Mouse (Mus musculus): ENCODE results near the gene Lfng.

Gene Lfng

DNA sequence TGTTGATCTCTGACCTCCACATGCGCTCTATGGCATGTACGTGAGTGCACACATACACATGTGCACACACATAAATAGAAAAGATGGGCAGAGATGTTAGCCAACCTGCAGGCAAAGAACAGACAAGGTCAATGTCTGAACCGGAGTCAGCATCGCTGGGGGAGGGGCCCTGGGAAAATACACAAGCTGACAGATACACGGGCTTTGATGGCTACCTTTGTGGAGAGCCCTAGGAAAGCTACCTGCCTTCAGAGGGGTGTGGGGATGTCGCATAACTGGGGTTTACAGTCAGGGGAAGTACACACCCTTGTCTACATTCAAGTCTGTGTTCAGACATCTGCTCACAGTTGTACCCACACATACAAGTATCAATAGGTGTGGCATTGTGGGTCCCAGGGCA is 31.4 kb downstream of the Lfng start:
- in situ Hi-C loops (cut with MboI, MseI) = no loop called here

DNA sequence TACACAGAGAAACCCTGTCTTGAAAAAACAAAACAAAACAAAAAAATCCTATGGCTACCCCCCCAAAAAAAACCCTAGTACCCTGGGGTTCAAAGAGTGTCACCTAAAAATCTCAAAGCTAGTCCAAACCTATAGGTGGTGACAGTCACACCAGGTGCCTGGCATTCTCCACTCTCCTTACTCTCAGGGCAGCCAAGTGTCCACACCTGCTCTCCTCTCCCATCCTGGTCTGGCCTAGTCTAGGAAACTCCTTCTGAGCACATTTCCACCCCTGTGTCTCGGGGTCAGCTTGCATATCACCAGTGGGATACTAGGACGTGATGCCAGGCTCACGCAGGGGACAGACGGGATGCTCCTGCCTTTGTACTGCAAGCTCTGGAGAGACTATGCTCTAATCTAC is 32.2 kb downstream of the Lfng start:
- in situ Hi-C loops (cut with MboI, MseI) = no loop called here

DNA sequence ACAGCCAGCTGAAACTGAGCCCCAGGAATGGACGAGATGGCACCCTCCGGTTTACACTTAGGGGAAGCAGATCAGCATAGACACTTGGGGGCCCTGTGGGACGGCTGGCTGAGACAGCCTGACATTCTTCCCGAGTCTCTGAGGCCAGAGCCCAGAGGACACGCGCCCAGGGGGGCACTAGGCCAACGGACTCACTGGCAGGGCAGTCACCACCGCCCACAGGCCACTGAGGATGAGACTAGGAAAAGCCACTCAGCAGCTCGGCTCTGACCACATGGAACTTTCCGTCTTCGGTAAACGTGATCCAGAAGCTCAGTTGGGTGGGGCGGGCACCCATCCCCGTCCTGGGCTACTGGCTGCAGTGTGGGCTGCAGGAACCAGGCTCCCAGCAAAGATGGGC is 32.8 kb downstream of the Lfng start:
- in situ Hi-C loops (cut with MboI, MseI) = no loop called here

DNA sequence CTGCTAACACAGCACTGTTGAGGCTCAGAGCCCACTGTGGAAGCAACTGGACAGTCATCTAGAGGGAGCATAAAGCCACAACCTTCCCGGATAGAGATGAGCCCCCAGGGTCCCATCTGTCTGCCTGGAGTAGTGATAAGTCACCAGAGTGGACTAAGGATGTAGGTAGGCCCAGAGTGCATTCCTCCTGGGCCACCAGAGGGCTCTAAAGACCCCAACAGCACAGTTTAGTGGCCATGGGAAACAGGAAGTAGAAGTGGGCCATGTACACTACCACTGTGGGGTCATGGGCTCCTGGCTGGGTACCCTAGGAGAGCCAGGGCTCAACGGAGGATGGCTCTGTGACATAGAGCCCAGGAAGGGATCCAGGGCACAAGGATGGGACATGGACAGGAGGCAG is 33.7 kb downstream of the Lfng start:
- in situ Hi-C loops (cut with MboI, MseI) = no loop called here

DNA sequence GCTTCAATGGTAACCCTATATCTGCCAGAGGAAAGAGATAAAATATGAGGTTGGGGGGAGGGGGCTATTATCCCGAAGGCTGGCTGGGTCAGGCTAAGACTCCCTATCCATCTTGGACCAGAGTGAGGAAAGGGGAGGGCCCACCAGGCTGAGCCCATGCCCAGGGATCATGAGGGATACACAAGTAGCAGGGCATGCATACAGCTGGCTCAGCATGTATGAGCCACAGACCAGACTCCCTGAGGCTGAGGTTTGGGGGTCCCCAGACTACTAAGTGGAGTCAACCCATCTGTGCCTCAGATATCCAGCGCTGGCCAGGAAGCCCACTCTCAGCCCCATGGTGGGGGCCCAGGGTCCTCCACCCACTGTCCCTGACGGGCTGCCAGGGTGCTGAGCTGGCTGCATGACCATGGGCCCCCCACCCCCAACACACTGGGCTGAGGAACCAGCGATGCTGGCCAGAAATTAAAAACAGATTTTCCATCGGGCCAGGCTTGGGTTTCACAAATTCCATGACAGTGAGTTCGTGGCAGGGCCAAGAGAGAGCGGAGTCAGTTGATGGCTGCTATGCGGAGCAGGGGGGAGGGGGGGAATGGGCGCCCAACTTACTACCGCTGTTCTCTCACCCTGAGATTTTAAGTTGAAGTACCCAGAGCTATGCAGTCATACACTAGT is 34.3 kb downstream of the Lfng start:
- in situ Hi-C loops (cut with MboI, MseI) = no loop called here

DNA sequence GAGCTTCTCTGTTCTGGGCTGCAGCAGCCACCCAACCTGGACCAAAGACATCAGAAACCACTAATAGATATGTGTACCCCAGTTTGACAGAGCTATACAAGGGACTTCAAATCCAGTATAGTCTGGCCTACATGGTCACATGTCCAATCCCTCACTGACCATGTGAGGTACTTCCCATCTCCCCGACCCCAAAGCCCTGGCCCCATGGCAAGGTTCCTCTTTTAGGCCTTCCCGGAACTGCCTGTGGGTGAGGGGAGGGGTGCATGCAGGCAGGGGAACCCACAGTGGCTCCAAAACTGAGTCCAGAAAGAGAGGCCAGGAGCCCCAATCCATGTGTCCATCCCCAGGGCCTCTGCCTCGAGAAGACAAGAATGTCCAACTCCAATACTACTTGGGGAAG is 35.0 kb downstream of the Lfng start:
- in situ Hi-C loops (cut with MboI, MseI) = no loop called here

DNA sequence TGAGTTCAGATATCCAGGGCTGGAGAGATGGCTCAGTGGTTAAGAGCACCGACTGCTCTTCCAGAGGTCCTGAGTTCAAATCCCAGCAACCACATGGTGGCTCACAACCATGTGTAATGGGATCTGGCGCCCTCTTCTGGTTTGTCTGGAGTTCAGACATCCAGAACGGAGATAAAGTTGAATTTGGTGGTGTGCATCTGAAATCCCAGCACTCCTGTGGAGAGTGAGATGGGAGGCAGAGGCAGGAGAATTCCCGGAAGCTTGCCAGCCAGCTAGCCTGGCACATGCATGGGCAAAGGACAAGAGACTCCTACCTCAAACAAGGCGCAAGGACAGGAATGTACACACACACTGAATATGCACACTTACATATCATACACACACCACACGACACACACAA is 37.1 kb downstream of the Lfng start:
- in situ Hi-C loops (cut with MboI, MseI) = no loop called here

DNA sequence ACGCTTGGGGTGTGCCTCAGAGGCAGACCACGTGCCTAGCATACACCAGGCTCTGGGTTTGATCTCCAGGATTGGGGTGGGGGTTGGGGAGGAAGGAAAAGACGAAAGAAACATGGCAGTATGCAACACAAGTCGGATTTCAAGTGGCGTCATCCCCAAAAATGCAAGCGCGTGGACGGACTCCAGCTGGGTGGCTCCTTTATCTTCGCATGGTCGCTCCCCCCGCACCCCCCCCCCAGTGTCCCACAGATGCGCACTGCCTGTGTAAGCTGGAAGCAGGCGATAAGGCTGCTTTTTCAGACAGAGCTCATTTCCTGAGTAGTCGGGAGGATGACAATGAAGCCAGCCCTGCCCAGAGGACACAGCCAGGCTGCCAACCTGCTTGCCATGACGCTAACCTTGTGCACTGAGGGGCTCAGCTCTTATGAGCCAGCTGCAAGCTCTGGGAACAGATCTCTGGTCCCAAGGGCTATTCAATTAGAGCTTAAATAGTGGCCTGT is 37.6 kb downstream of the Lfng start:
- in situ Hi-C loops (cut with MboI, MseI) = no loop called here

DNA sequence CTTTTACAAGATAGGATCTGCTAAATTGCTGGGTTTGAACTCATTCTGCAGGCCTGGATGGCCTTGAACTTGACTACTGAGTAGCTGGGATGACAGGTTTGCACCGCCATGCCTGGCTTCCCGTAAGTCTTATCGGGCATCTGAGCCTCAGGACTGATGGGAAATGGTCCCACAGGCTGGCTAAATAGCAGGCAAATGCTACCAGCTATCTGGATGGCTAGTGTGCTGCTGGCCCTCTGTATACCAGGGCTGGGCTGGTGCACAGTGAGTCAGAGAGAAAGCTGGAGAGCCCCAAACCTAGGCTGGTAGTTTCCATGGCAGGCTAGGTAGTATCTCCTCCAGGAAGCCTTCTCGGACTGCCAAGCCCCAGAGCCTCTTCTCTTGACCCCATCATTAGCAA is 38.3 kb downstream of the Lfng start:
- in situ Hi-C loops (cut with MboI, MseI) = no loop called here

DNA sequence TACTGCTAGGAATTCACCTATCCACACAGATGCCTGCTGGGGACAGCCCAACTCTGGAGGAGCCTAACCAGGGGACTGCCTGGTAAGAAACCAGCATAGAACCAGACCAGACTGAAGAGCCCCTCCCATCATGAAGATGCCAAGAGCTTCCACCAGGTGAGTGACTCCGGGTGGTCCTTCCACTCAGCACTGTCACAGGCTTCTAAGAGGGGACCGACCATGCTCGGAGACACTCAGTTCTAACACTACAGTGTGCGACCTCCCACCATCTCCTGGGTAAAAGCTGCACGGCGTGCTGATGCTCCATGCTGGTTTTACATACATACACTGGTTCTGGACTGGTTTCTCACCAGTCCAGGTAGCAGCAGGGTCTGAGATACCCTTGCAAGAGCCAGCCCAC is 39.1 kb downstream of the Lfng start:
- in situ Hi-C loops (cut with MboI, MseI) = no loop called here

DNA sequence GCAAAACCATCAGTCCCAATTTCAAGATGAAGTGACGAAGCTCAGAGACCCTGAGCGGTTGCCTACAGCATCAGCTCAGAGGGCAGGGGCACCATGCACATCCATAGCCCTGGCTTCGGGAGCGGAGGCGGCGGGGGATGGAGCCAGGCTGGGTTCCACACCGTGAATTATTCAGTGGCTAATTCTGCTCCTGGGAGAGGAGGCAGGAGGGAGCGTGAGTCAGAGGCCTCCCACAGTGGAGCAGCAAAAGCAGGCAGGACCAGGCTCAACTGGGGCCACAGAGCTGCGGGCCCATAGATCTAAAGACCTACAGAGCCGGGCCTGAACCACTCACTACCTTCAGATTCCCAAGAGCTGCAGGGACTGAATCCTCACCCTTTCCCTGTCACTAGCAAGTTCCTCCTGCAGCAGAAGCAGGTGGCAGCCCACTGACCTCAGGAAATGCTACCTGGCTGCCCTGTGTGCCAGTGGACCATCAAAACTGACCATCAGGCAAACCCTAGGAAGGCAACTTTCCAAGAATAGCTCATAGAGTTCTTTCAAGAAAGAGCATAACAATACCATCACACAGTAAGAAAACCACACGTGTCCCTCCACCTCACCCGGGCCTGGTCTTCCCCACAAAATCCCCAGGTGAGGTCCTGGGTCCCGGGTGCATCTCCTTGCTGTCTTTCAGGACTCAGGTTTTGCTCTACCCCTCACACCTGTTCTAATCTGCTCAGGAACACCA is 40.1 kb downstream of the Lfng start:
- in situ Hi-C loops (cut with MboI, MseI) = no loop called here

DNA sequence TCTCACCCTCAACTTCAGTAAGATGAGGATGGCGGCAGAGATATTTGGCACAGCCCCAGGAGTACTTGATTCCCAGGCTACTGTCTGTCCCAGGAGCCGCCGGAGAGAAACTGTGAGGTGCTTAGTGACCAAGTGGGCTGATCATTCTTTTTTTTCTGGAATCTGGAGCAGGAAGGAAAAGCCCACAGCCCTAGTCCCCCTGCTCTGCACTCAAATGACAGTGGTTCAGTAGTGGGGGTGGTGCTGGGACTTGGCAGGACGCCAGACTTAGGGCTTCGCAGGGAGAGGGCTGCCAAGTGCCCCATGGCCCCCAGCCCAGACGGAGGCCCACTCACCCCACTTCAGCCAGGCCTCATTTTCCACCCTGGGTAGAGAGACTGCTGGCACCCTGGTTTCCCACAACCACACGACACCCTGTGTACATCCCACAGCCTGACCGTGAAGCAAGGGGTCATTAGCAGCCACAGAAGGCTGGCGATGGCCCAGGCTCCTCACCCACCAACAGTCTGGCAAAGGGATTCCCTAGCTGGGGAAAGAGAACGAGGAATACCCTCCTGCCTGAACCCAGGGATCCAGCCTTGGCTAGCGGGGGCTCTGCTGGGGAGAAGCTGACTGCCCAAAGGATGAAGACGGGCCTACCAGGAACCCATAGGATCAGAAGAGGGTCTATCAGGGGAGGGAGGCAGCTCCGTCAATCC is 40.9 kb downstream of the Lfng start:
- in situ Hi-C loops (cut with MboI, MseI) = no loop called here

DNA sequence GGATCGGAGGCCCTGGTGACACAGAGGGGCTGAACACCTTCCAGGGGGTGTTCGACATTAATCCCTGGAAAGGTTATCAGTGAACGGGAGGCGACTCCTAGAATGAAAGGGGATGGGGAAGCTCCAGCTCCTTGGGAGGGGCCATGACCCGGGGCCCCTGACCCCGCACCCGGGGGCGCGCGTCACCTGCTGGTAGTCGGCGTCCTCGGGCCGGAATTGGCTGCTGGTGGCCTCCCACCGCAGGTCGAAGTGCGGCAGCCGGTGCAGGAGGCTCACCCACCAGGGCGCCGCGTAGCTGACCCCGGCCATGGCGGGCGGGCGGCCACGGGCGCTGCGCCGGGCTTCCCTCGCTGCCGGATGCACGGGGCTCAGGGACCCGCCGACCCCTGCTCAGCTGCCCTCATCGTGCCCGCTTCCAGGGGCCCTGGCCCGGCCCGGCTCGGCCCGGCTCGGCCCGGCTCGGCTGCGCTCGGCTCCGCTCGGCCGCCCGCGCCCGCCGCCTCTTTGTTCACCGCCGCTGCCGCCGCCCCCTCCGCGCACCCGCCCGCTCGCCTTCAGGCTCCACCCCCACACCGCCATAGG is 41.5 kb downstream of the Lfng start, which contains the start of gene Ttyh3:
TSS of gene Ttyh3 (minus strand) at position 513 of the 582 bp plus-strand sequence.
- in situ Hi-C loops (cut with MboI, MseI) = no loop called here

DNA sequence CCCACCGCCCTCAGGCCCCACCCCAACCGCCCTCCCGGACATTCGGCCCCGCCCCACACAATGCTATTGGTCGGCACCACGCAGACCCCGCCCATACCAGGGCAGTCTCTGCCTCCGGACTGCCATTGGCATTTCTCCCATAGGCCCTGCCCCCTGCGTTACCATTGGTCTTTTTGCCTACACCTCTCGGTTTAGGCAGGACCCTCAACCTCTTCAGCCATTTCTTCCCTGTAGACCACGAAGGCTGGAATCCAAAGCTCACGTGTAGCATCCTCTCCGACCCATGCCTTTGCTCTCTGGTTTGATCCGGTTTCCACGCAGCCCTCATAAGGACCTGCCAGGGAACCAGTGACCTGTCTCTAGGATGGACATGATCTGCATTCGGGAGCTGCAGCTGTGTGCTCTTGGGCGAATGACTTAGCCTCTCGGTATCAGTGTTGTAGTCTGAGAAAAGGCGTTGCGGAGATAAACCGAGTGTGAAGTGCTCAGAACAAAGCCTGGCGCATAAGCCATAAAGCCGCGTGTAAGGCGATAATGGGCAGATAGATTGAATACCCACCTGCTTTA is 42.1 kb downstream of the Lfng start:
- in situ Hi-C loops (cut with MboI, MseI) = no loop called here

DNA sequence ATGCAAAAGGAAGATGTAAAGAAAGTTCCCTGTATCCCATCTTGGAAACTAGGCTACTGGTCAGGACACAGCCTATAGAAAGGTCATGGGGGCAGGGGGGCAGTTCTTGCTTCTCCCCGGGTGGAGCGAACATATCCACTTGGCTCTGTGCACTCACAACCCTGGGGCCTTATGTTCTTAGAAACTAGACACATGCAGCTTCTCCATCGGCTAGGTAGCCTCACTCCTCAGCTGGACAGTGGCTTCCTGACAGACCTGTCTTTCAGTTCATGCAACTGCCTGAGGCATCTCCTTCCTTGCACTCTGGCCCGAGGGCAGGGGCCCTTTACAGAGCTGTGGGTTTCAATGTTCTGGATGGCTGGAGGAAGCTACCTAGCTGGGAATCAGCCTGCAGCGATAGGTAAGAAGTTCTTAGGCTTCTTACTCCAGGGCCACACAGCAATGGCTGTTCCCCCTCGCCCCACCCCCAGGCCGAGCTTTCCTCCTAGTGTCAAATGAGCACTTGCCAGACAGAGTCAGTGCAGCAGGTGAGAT is 42.8 kb downstream of the Lfng start:
- in situ Hi-C loops (cut with MboI, MseI) = no loop called here

DNA sequence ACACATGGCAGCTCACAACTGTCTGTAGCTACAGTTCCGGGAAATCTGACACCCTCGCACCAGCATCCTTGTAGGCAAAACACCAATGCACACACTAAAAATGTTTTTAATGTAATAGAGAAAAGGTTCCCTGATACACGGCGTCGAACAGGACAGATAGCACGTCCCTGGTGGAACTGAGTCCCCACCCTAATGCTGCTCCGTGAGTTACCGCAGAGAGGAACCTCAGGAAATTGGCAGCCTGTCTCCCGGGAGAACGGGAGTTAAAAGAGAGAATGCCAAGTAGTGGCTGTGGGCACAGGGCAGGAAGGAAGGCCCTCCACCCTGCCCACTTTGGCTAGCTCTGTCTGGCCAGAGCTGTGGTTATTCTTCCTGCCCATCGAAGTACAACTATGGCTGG is 44.1 kb downstream of the Lfng start:
- in situ Hi-C loops (cut with MboI, MseI) = no loop called here

DNA sequence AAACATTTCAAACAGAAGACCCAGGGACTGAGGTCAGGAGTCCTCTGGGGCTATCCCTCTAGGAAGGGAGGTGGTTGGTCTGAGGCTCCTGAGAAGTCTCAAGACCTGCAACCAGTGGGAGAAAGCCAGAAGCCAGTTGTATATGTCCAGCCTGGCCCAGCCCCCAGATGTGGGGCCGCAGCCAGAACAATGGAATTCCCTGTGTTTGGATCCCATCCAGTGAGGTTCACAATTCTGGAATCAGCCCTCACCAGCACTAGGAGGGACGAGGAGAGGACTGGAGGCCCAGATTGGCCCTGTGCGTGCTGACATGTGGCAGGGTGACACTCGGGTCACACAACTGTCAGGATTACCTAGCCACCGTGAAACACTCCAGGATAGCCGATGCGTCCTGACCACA is 45.5 kb downstream of the Lfng start:
- in situ Hi-C loops (cut with MboI, MseI) = no loop called here

DNA sequence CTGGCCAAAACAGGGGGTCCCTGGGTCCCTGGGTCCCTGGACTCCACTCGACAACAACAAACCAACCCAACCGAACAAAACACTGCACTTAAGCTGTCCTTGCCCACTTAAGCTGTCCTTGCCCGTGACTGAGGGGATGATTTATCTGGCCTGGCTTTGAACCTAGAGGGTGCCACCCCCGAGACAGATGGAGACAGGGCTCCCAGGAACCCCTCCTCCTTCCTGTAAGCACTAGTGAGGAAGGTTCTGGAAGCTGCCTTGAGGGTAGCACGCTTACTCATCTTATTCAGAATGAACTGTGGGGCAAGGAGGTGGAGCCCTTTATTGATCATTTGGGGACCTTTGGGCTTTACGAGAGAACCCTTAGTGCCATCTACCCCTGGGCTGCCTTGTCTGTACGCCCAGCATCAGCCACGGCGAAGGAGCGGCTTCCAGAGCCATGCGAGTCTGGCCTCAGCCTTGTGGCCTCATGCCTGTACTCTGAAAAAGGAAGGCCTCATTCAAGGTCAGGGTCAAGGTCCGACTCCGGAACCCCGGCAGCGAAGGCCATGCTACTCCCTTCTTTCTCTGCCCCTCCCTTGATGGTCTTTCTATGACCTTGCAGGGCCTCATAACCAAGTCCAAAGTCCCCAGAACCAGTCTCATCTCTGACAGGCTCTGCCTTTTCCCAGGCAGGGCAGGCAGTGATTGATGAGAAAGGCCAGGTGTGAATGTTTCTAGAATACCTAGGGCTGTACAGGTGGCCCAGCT is 47.2 kb downstream of the Lfng start:
- in situ Hi-C loops (cut with MboI, MseI) = no loop called here

DNA sequence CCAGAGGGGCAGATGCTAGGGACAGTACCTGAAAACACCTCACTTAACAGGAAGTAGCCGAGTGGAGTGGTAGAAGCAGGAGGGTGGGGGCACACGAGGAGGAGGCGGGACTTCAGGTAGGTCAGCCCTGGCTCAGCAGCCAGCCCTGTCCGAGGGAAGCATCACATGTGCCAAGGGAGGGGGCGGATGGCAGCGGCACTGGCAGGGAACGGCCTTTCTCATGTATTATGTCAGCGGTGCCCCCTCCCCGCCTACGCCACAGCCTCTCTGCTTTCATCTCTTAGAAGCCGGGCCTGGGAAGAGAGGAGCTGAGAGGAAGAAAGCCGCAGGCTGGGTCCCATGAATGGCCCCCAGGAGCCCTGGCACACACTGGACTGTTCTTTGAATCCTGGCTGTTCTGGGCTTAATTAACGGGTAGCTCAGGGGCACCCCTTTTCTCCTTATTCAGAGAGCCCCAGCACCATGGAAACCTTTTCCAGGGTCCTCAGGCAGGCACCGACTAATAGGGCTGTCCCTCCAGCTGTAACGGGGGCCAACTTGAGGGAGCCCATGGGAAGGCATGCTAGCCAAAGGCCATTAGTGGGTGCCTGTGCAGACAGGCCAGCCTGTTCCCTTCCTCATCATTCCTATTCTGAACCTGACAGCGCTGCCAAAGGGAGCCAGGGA is 52.6 kb downstream of the Lfng start:
- in situ Hi-C loops (cut with MboI, MseI) = no loop called here

DNA sequence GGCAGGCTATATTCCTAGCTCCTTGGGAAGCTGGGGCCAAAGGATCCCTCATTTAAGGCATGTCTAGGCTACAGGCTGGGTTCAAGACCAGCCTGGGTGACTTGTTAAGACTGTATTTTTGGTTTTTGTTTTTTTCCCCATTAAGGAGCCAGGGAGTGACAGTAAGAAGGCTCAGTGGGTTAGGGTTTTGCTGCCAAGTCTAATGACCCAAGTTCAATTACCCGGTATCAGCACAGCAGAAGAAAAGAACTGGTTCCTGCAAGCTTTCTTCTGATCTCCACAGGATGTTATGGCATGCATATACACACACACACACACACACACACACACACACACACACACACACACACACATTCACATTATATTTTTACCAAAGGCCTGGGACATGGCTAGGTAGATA is 53.3 kb downstream of the Lfng start:
- in situ Hi-C loops (cut with MboI, MseI) = no loop called here
